Mouse (Mus musculus) neural tube, embryonic 14.5 days (tissue): ENCODE results near the gene Nell1. TPM values are rescaled to one million over a fixed set of nuclear protein-coding genes. Genes with fewer than 3 reads are reported as not detected.

Source experiments
- ATAC-seq: fragments of 200-750 bp; cut with Nextera tagmentation; 2 replicates; pipeline ENCODE4 v1.8.0; 2017; ENCODE audit warnings: low read depth, mild to moderate bottlenecking, moderate TSS enrichment, moderate library complexity
- H3K27ac ChIP-seq: fragments of 300-500 bp; sonication (generic); 2 replicates; pipeline ENCODE4 v1.5.1; 2014; ENCODE audit warnings: low read depth, mild to moderate bottlenecking, control low read depth, low read length, moderate library complexity, mixed read lengths
- H3K27me3 ChIP-seq: fragments of 300-500 bp; sonication (generic); 2 replicates; pipeline ENCODE4 v1.6.1; 2014; ENCODE audit warnings: low read length; ENCODE audit not compliant: control insufficient read depth, insufficient read depth
- H3K36me3 ChIP-seq: fragments of 300-500 bp; sonication (generic); 2 replicates; pipeline ENCODE4 v1.6.1; 2014; ENCODE audit warnings: low read length, mixed read lengths; ENCODE audit not compliant: control insufficient read depth, insufficient read depth
- H3K4me1 ChIP-seq: fragments of 300-500 bp; sonication (generic); 2 replicates; pipeline ENCODE4 v1.6.1; 2014; ENCODE audit warnings: low read length; ENCODE audit not compliant: control insufficient read depth, insufficient read depth
- H3K4me2 ChIP-seq: fragments of 300-500 bp; sonication (generic); 2 replicates; pipeline ENCODE4 v1.6.1; 2014; ENCODE audit warnings: mild to moderate bottlenecking, low read depth, low read length, control low read depth
- H3K4me3 ChIP-seq: fragments of 300-500 bp; sonication (generic); 2 replicates; pipeline ENCODE4 v1.5.1; 2014; ENCODE audit warnings: low read depth, low read length, control low read depth, mixed read lengths
- H3K9ac ChIP-seq: fragments of 300-500 bp; sonication (generic); replicated peaks from 2 replicates; pipeline ENCODE4 v1.6.1; 2014; ENCODE audit warnings: low read depth, mild to moderate bottlenecking, control low read depth, low read length, mixed read lengths
- H3K9me3 ChIP-seq: fragments of 300-500 bp; sonication (generic); 2 replicates; pipeline ENCODE4 v1.6.1; 2016; ENCODE audit warnings: low read length; ENCODE audit not compliant: control insufficient read depth
- WGBS: fragments of 180-500 bp; shearing (Covaris S2); extraction: QIAGEN DNeasy Blood & Tissue Kit; methylation state at CpG from one replicate; pipeline ENCODE4 v1.1.7; 2014; 5-methylcytosine and 5-hydroxymethylcytosine counted together
- polyA plus RNA-seq: library from polyadenylated mRNA; unstranded; fragments of >200 nt; fragmentation: Nextera tagmentation; extraction: Ambion mirVana; gene quantifications from 2 replicates; pipeline ENCODE4 v1.2.1, GENCODE M21; 2014

Nell1 gene
- polyA plus RNA-seq, 1 experiment from 2014 or later, result 51.3 TPM

- 21% methylated on average over 6 of the region's 6 CpGs for WGBS
- ATAC-seq, result peak; percentile 51
- Histone ChIP-seq H3K4me2 (no peak overlapping the region), H3K4me1 (peaks cover 3% of the 10 kb centered on the region; the same call in 1 of the 2 replicates), H3K4me3 (no peak overlapping the region), H3K9ac (no peak overlapping the region), H3K27me3 (no peaks in the 10 kb centered on the region), H3K36me3 (no peaks in the 10 kb centered on the region), H3K9me3 (no peaks in the 10 kb centered on the region), H3K27ac (no peak overlapping the region)
Measured at GRCm38 (mm10) chr7:50210678-50211251, 236.1 kb downstream of the Nell1 start.

GRCm38 (mm10) chr7:50221849-50222248 lies 247.2 kb downstream of the Nell1 start:
- H3K4me1 ChIP-seq, result no peaks in the 10 kb centered on the region
- ATAC-seq, result no peak
- no peak overlapping the region for H3K9ac ChIP-seq
- no peak overlapping the region for H3K4me2 ChIP-seq
- H3K36me3 ChIP-seq, result no peaks in the 10 kb centered on the region
- H3K4me3 ChIP-seq, result no peak overlapping the region
- no peak overlapping the region for H3K27ac ChIP-seq
- H3K27me3 ChIP-seq, result no peaks in the 10 kb centered on the region
- H3K9me3 ChIP-seq, result no peaks in the 10 kb centered on the region

- WGBS, result 93% methylated on average over 2 of the region's 2 CpGs
- H3K4me3 ChIP-seq, result no peak overlapping the region
- no peaks in the 10 kb centered on the region for H3K36me3 ChIP-seq
- H3K4me2 ChIP-seq, result no peak overlapping the region
- no peaks in the 10 kb centered on the region for H3K4me1 ChIP-seq
- no peaks in the 10 kb centered on the region for H3K9me3 ChIP-seq
- no peak for ATAC-seq
- no peak overlapping the region for H3K27ac ChIP-seq
- H3K9ac ChIP-seq, result no peak overlapping the region
- no peaks in the 10 kb centered on the region for H3K27me3 ChIP-seq
Measured at GRCm38 (mm10) chr7:50226621-50227020, 252.0 kb downstream of the Nell1 start.

- Histone ChIP-seq H3K36me3 (no peaks in the 10 kb centered on the region), H3K4me3 (no peak overlapping the region), H3K4me1 (no peaks in the 10 kb centered on the region), H3K9me3 (no peaks in the 10 kb centered on the region), H3K27ac (no peak overlapping the region), H3K9ac (no peak overlapping the region), H3K27me3 (no peaks in the 10 kb centered on the region), H3K4me2 (no peak overlapping the region)
- peak; percentile 65 for ATAC-seq
- 42% methylated on average over 4 of the region's 4 CpGs for WGBS
Measured at GRCm38 (mm10) chr7:50228273-50228672, 253.6 kb downstream of the Nell1 start.

- H3K4me2 ChIP-seq, result no peak overlapping the region
- H3K27ac ChIP-seq, result no peak overlapping the region
- no peak overlapping the region for H3K9ac ChIP-seq
- H3K4me1 ChIP-seq, result no peaks in the 10 kb centered on the region
- no peaks in the 10 kb centered on the region for H3K27me3 ChIP-seq
- no peaks in the 10 kb centered on the region for H3K36me3 ChIP-seq
- WGBS, result 67% methylated on average over 4 of the region's 4 CpGs
- ATAC-seq, result no peak
- H3K4me3 ChIP-seq, result no peak overlapping the region
- no peaks in the 10 kb centered on the region for H3K9me3 ChIP-seq
Measured at GRCm38 (mm10) chr7:50241213-50241612, 266.5 kb downstream of the Nell1 start.

GRCm38 (mm10) chr7:50241634-50242273 lies 267.1 kb downstream of the Nell1 start:
- no peaks in the 10 kb centered on the region for H3K36me3 ChIP-seq
- H3K27ac ChIP-seq, result no peak overlapping the region
- ATAC-seq, result peak; percentile 82
- no peaks in the 10 kb centered on the region for H3K27me3 ChIP-seq
- H3K9me3 ChIP-seq, result no peaks in the 10 kb centered on the region
- no peak overlapping the region for H3K4me3 ChIP-seq
- H3K9ac ChIP-seq, result no peak overlapping the region
- 54% methylated on average over 5 of the region's 5 CpGs for WGBS
- no peaks in the 10 kb centered on the region for H3K4me1 ChIP-seq
- no peak overlapping the region for H3K4me2 ChIP-seq

- H3K4me3 ChIP-seq, result no peak overlapping the region
- no peak overlapping the region for H3K27ac ChIP-seq
- no peaks in the 10 kb centered on the region for H3K4me1 ChIP-seq
- 85% methylated on average over 3 of the region's 3 CpGs for WGBS
- no peaks in the 10 kb centered on the region for H3K36me3 ChIP-seq
- H3K27me3 ChIP-seq, result no peaks in the 10 kb centered on the region
- H3K4me2 ChIP-seq, result no peak overlapping the region
- H3K9ac ChIP-seq, result no peak overlapping the region
- H3K9me3 ChIP-seq, result no peaks in the 10 kb centered on the region
- no peak for ATAC-seq
Measured at GRCm38 (mm10) chr7:50253166-50253565, 278.5 kb downstream of the Nell1 start.

GRCm38 (mm10) chr7:50260016-50260415 lies 285.4 kb downstream of the Nell1 start:
- no peak overlapping the region for H3K9ac ChIP-seq
- H3K27ac ChIP-seq, result no peak overlapping the region
- WGBS, result 77% methylated on average over 3 of the region's 3 CpGs
- H3K4me1 ChIP-seq, result no peaks in the 10 kb centered on the region
- H3K9me3 ChIP-seq, result no peaks in the 10 kb centered on the region
- no peak overlapping the region for H3K4me2 ChIP-seq
- no peaks in the 10 kb centered on the region for H3K36me3 ChIP-seq
- H3K27me3 ChIP-seq, result no peaks in the 10 kb centered on the region
- no peak overlapping the region for H3K4me3 ChIP-seq
- no peak for ATAC-seq

- no peak overlapping the region for H3K27ac ChIP-seq
- no peak overlapping the region for H3K9ac ChIP-seq
- H3K36me3 ChIP-seq, result no peaks in the 10 kb centered on the region
- no peak for ATAC-seq
- no peak overlapping the region for H3K4me2 ChIP-seq
- H3K4me3 ChIP-seq, result no peak overlapping the region
- H3K27me3 ChIP-seq, result no peaks in the 10 kb centered on the region
- H3K4me1 ChIP-seq, result no peaks in the 10 kb centered on the region
- no peaks in the 10 kb centered on the region for H3K9me3 ChIP-seq
- 56% methylated on average over 3 of the region's 3 CpGs for WGBS
Measured at GRCm38 (mm10) chr7:50295508-50295907, 320.8 kb downstream of the Nell1 start.
